Comparison of ENCODE assay signal across 33 mouse cellular contexts in the genomic region with DNA sequence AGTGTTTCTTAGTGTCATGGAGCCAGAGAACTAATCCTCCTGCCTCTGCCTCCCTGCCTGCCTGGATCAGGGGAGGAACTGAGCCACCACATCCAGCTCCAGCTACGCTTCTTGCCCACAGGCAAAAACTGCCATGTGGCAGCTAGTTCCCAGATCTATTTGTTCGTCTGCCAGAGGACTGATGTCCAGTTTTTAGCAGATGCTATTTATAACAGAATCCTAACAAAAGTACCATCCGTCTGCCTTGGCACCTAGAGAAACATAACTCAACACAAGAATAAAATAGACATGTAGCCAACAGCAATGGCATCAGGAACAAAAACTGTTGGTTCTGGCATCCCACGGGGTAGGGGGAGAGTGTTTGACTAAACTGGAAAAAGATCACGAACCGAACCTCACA. TPM values are rescaled to one million over a fixed set of nuclear protein-coding genes. Genes with fewer than 3 reads are reported as not detected.
"Had no signal": no experiment of that assay in that cellular context is flagged by ENCODE, and none has a peak within 500 bp of the region (broad histone marks: within the 10 kb centered on the region; RNA-seq: fewer than 3 reads in every experiment).

No protein-coding gene starts in this region.

- DNase-seq: cerebellum, adult 8-10 months; cerebellum, adult 9-10 months; cerebellum, adult 9-11 months; cerebellum, postnatal 10 days; cerebellum, postnatal 14 days; cerebellum, postnatal 25 days; cerebellum, postnatal 36 days; embryo, embryonic 11 days; gastrocnemius, adult 2 months; gastrocnemius, postnatal 10 days; gastrocnemius, postnatal 14 days; gastrocnemius, postnatal 25 days; gastrocnemius, postnatal 36 days; heart, adult 11 months; heart, adult 18-20 months; heart, adult 2 months had no signal

- H3K4me1 ChIP-seq: embryonic facial prominence, embryonic 12.5 days; embryonic facial prominence, embryonic 13.5 days had no signal

- H3K9me3 ChIP-seq: embryonic facial prominence, embryonic 10.5 days; embryonic facial prominence, embryonic 12.5 days; embryonic facial prominence, embryonic 13.5 days; embryonic facial prominence, embryonic 15.5 days; forebrain, embryonic 10.5 days; forebrain, embryonic 12.5 days; forebrain, embryonic 15.5 days had no signal

- H3K4me2 ChIP-seq: embryonic facial prominence, embryonic 12.5 days; embryonic facial prominence, embryonic 13.5 days; embryonic facial prominence, embryonic 15.5 days; forebrain, embryonic 12.5 days; forebrain, embryonic 15.5 days; heart, embryonic 11.5 days had no signal

- H3K9ac ChIP-seq: embryonic facial prominence, embryonic 12.5 days; embryonic facial prominence, embryonic 13.5 days; embryonic facial prominence, embryonic 15.5 days; forebrain, embryonic 12.5 days; forebrain, embryonic 15.5 days had no signal

- ATAC-seq: forebrain, embryonic 14.5 days; forebrain, embryonic 15.5 days; forebrain, embryonic 16.5 days had no signal

- H3K27me3 ChIP-seq: forebrain, embryonic 15.5 days had no signal

- H3K36me3 ChIP-seq: embryonic facial prominence, embryonic 10.5 days; embryonic facial prominence, embryonic 12.5 days; embryonic facial prominence, embryonic 13.5 days; embryonic facial prominence, embryonic 15.5 days; forebrain, embryonic 10.5 days; forebrain, embryonic 12.5 days; forebrain, embryonic 15.5 days; heart, embryonic 10.5 days had no signal

- H3K4me3 ChIP-seq: embryonic facial prominence, embryonic 10.5 days; embryonic facial prominence, embryonic 12.5 days; embryonic facial prominence, embryonic 13.5 days; embryonic facial prominence, embryonic 15.5 days; erythroblast, embryonic 14.5 days; forebrain, embryonic 10.5 days; forebrain, embryonic 12.5 days; forebrain, embryonic 15.5 days; gastrocnemius, adult 2 months; heart, adult 2 months; heart, embryonic 10.5 days had no signal

- H3K27ac ChIP-seq: embryonic facial prominence, embryonic 10.5 days; embryonic facial prominence, embryonic 12.5 days; embryonic facial prominence, embryonic 13.5 days; embryonic facial prominence, embryonic 15.5 days; forebrain, embryonic 10.5 days; forebrain, embryonic 12.5 days; forebrain, embryonic 15.5 days; gastrocnemius, adult 2 months; heart, adult 2 months; heart, embryonic 10.5 days had no signal

RNA-seq across cellular contexts. Expression of gene Efcab6, which starts 6.3 kb away (rescaled TPM):
- total RNA-seq: common myeloid progenitor, adult 5-6 weeks; granulocyte monocyte progenitor cell, adult 5-6 weeks; heart, adult 2 months; heart, adult 8-10 months had no signal
- polyA plus RNA-seq: erythroblast, embryonic 14.5 days; heart, embryonic 10.5 days; heart, embryonic 11.5 days had no signal

RNA-seq across cellular contexts. Expression of gene Sult4a1, which starts 46.7 kb away (rescaled TPM):
- total RNA-seq: common myeloid progenitor, adult 5-6 weeks; gastrocnemius, adult 18-20 months; gastrocnemius, adult 2 months; gastrocnemius, postnatal 25 days; gastrocnemius, postnatal 36 days; gastrocnemius, postnatal 4 days; granulocyte monocyte progenitor cell, adult 5-6 weeks had no signal
- polyA plus RNA-seq: erythroblast, embryonic 14.5 days had no signal
